Mouse (Mus musculus) heart, embryonic 10.5 days (tissue): ENCODE measurements around the gene Gm28230. TPM values are rescaled to one million over a fixed set of nuclear protein-coding genes. Genes with fewer than 3 reads are reported as not detected.
A peak's percentile ranks its signal among the peaks of the same experiment; 100 is the strongest.

Source experiments
- DNase-seq: peaks from one replicate; pipeline ENCODE4 v3.0.0-alpha.2; 2017; ENCODE audit warnings: low spot score
- H3K27ac ChIP-seq: fragments of 300-500 bp; sonication (generic); 2 replicates; pipeline ENCODE4 v1.5.1; 2016; ENCODE audit warnings: mild to moderate bottlenecking
- H3K27me3 ChIP-seq: fragments of 300-500 bp; sonication (generic); 2 replicates; pipeline ENCODE4 v1.6.1; 2016; ENCODE audit warnings: mild to moderate bottlenecking; ENCODE audit not compliant: poor library complexity, insufficient read depth, severe bottlenecking
- H3K36me3 ChIP-seq: fragments of 300-500 bp; sonication (generic); 2 replicates; pipeline ENCODE4 v1.6.1; 2016; ENCODE audit warnings: mild to moderate bottlenecking, moderate library complexity
- H3K4me1 ChIP-seq: fragments of 300-500 bp; sonication (generic); 2 replicates; pipeline ENCODE4 v1.6.1; 2016; ENCODE audit warnings: mild to moderate bottlenecking
- H3K4me3 ChIP-seq: fragments of 300-500 bp; sonication (generic); 2 replicates; pipeline ENCODE4 v1.5.1; 2016; ENCODE audit warnings: mild to moderate bottlenecking, moderate library complexity
- H3K9me3 ChIP-seq: fragments of 300-500 bp; sonication (generic); 2 replicates; pipeline ENCODE4 v1.6.1; 2016; ENCODE audit warnings: mild to moderate bottlenecking, moderate library complexity
- WGBS: fragments of 180-500 bp; shearing (Covaris S2); methylation state at CpG from one replicate; pipeline ENCODE4 v1.1.7; 2016; 5-methylcytosine and 5-hydroxymethylcytosine counted together
- polyA plus RNA-seq: library from polyadenylated mRNA; unstranded; fragments of >200 nt; fragmentation: Nextera tagmentation; extraction: Ambion mirVana; gene quantifications from 2 replicates; pipeline ENCODE4 v1.2.1, GENCODE M21; 2016

Gene Gm28230
- polyA plus RNA-seq = 0.07 and 0.35 TPM in 2 replicates

DNA sequence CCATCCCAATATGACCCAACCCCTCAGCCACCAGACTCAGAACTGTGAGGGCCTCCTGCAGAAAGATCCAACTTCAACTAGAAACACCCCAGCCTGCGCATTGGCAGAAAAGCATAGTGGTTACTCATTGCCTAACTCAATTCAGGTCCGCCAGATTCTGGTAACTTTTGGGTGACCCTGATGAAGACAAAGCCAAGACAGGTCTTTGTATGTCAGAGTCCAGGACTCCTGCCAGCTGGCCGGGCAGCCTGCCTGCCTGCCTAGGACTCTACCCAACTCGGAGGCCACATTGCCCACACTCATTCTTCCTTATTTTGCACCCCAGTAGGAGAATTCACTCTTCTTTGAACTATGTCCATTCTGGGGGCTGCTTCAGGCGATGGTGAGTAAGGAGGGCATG is at the start of gene Gm28230:
Gene Gm28230, plus strand, starts transcription at position 178 of the 400 bp plus-strand sequence.
- no peaks in the 10 kb centered on the region for H3K36me3 ChIP-seq
- peak within 1 kb of the TSS; percentile 53 for H3K4me3 ChIP-seq
- H3K9me3 ChIP-seq = no peaks in the 10 kb centered on the region
- 10% methylated on average over 5 of the region's 5 CpGs for WGBS
- peak within 1 kb of the TSS; percentile 3; the same call in 1 of the 2 replicates for H3K27ac ChIP-seq
- H3K4me1 ChIP-seq = peaks cover 14% of the 10 kb centered on the region
- peaks cover 100% of the 10 kb centered on the region for H3K27me3 ChIP-seq
- DNase-seq = no peak

DNA sequence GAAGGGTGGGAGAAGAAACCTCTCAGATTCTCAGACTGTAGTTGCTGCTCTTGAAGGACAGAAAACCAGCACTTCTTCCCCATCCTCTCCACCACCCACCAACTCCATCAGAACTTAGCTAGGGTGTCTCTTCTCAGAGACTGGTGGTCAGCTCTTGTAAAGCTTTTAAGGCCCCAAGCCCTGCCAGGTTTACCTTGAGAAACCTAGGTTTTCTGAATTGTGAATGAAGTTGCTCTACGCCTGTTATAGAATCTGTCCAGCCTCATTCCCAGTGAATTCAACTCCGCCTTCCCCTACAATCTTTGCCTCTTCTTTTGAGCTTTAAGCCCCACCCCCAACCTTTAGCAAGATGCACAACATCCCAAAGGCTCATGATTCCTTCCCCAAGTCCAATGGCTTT is 49.4 kb upstream of the Gm28230 start:
- no peaks in the 10 kb centered on the region for H3K36me3 ChIP-seq
- no peak overlapping the region for H3K4me3 ChIP-seq
- 11% methylated on average over 2 of the region's 2 CpGs for WGBS
- H3K4me1 ChIP-seq = peaks cover 39% of the 10 kb centered on the region
- H3K27ac ChIP-seq = no peak overlapping the region
- H3K9me3 ChIP-seq = no peaks in the 10 kb centered on the region
- DNase-seq = peak; percentile 71
- H3K27me3 ChIP-seq = peaks cover 100% of the 10 kb centered on the region

DNA sequence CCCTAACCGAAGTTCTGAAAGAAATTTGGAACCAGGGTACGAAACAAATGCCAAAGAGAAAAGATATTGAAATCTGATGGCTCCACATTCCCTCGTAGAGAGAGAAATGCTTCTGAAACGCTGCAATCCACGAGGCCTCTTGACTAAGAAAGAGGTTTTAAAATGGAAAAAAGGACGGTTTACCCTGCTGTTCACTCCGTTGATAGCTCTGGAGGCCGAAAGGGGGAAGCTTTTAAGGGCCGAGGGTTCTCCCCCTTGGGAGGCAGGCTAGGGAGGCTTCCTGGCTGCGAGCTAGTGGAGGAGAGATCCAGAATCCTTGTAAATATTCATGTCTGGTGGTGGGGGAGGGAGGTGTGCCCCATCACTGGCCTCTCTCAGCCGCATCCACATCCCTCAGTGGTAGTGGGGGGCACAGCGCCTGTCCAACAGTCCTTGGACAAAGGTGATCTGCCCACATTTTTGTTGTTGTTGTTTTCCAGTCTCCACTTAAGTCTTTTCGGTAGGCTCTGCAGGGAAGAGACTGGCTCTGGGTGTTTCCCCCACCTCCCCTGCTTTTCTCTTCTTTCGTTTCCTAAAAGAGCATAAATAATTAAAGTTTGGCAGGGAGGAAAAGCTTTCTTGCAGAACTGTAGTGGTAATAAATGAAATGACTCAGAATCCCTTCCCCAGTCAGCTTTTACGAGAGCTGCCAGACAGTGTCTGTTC is 47.5 kb upstream of the Gm28230 start, which contains the start of gene Hoxd11:
Gene Hoxd11, plus strand, starts transcription at position 667 of the 705 bp plus-strand sequence.
- Histone ChIP-seq H3K27ac (no peak within 1 kb of the TSS), H3K27me3 (peaks cover 100% of the 10 kb centered on the region), H3K36me3 (no peaks in the 10 kb centered on the region), H3K4me1 (peaks cover 39% of the 10 kb centered on the region), H3K9me3 (no peaks in the 10 kb centered on the region), H3K4me3 (peak within 1 kb of the TSS; percentile 38; the same call in 1 of the 2 replicates)
- WGBS = 2% methylated on average over 15 of the region's 15 CpGs
- peak; percentile 66 for DNase-seq

DNA sequence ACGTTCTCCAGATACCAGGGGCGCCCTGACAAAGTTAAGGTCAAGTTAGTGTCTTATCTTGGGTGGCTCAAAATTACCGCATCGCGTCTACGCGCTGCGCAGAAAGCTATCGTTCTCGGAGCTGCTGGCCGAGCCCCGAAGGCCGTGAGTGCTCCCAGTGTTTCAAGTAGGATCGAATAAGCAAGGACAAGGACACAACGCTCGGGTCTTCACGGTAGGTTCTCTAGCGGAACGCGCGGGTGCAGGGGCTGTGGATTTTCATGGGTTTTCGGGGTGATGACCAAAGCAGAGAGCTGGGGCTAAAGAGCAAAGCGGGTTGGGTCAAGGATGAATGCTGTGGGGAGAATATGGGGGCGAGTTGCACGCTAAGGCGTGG is 46.9 kb upstream of the Gm28230 start:
- no peak for DNase-seq
- Histone ChIP-seq H3K4me3 (peak overlapping the region; percentile 38; the same call in 1 of the 2 replicates), H3K27ac (no peak overlapping the region), H3K4me1 (peaks cover 38% of the 10 kb centered on the region), H3K27me3 (peaks cover 100% of the 10 kb centered on the region), H3K9me3 (no peaks in the 10 kb centered on the region), H3K36me3 (no peaks in the 10 kb centered on the region)
- WGBS = under 1% methylated on average over 26 of the region's 26 CpGs

DNA sequence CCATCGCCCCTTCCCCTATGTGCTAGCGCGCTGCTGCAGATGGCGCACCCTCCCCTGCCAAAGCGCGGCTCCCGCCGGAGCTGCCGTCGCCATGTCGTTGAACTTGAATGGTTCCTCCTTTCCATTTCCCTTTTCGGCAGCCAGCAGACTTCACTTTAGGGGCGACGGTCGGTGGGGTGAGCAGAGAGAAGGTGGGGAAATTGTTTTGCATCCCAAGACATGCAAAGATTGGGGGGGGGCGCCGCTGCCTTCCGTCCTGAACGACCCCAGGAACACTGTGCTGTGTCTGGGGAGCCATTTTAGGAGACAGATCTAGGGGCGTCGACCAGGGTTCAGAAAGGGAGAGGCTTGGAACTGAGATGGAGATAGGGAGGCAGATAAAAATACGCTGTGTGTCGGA is 46.5 kb upstream of the Gm28230 start:
- Histone ChIP-seq H3K36me3 (no peaks in the 10 kb centered on the region), H3K4me1 (peaks cover 35% of the 10 kb centered on the region), H3K9me3 (no peaks in the 10 kb centered on the region), H3K27me3 (peaks cover 100% of the 10 kb centered on the region), H3K4me3 (peak overlapping the region; percentile 38; the same call in 1 of the 2 replicates), H3K27ac (no peak overlapping the region)
- WGBS = under 1% methylated on average over 23 of the region's 23 CpGs
- DNase-seq = no peak

DNA sequence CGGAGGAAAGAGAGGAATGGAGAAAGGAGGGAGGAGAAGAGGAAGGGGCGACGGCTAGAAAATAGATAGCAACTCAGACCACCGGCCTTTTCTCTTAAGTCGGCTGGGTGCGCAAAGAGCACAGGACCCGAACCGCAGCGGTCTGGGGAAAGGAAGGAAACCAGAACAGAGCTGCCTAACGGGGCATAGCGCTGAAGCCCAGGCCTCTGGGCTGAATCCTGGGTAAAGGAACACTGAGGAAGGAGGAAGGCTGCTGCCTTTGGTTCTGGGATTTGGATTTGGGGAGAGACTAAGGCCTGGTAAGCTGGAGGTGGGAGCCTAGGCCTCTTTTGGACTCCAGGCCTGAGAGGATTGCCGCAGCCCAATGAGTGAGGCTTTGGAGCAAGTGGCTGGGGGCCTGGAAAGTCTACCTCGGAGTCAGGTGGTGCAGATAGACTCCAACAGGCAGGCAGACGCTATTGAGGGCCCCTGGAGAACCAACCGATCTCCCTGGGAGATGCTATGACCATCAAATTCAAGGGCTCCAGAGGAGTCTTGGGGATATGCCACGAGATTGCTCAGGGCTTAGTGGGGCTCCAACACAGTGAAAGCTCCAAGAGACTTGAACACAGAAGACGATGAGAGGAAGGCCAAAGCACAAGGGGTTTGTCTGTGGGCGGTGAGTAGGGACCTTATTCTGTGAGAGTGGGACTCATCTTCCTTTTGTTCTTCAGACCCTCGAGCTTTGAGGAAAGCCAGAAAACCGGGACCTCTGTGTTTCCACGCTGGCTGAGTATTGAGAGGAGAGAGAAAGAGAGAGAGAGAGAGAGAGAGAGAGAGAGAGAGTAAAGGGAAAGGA is 45.7 kb upstream of the Gm28230 start:
- Histone ChIP-seq H3K9me3 (no peaks in the 10 kb centered on the region), H3K36me3 (no peaks in the 10 kb centered on the region), H3K4me3 (no peak overlapping the region), H3K27me3 (peaks cover 100% of the 10 kb centered on the region), H3K4me1 (peaks cover 28% of the 10 kb centered on the region), H3K27ac (no peak overlapping the region)
- no peak for DNase-seq
- 1% methylated on average over 21 of the region's 21 CpGs for WGBS

DNA sequence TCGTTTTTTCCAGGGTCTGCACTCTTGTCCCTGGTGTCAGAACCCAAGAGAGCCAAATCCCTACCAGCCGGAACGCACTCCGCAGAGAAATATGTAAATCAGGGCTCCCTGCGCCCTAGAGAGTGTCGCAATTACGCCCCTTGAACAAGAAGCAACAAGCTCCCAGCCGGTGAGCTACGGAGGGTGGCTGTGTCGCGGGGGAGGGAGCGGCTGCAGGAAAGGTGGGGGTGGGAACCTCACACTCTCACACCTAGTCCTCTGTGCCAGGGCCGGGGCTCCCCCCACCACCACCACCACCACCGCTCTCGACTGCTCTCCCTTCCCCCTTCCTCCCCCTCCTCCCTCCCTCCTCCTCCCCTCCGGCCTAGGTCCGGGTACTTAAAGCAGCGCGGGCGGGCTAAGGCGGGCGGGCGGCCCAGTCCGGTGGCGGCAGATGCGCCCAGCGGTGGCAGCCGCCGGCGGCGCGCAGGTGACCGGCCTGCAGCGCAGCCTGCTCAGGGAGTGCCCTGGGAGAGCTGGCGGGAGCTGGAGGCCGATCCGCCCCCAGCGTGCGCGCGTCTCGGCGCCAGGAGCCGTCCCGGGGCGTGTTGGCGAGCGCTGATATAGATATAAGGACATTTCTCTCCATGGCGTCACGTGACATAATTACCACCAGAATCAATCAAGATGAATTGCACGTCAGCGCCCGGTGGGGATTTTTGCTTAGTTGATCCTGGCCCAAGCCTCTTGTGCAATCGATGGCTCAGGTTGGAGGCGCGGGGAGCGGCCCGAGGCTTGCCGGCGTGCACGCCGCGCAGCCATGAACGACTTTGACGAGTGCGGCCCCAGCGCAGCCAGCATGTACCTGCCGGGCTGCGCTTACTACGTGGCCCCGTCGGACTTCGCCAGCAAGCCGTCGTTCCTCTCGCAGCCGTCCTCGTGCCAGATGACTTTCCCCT is 44.7 kb upstream of the Gm28230 start:
- H3K36me3 ChIP-seq = no peaks in the 10 kb centered on the region
- H3K4me1 ChIP-seq = peaks cover 27% of the 10 kb centered on the region
- no peak overlapping the region for H3K27ac ChIP-seq
- no peaks in the 10 kb centered on the region for H3K9me3 ChIP-seq
- H3K27me3 ChIP-seq = peaks cover 100% of the 10 kb centered on the region
- peak overlapping the region; percentile 45 for H3K4me3 ChIP-seq
- WGBS = under 1% methylated on average over 77 of the region's 78 CpGs
- DNase-seq = no peak

DNA sequence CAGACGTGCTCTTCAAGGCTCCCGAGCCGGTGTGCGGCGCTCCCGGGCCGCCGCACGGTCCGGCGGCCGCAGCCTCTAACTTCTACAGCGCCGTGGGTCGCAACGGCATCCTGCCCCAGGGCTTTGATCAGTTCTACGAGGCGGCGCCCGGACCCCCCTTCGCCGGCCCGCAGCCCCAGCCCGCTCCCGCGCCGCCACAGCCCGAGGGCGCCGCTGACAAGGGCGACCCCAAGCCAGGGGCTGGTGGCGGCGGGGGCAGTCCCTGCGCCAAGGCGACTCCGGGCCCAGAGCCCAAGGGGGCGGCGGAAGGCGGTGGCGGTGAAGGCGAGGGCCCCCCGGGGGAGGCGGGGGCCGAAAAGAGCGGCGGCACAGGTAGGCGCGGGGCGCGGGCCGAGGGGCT is 43.7 kb upstream of the Gm28230 start:
- peaks cover 100% of the 10 kb centered on the region for H3K27me3 ChIP-seq
- WGBS = 1% methylated on average over 41 of the region's 51 CpGs
- no peaks in the 10 kb centered on the region for H3K9me3 ChIP-seq
- H3K27ac ChIP-seq = no peak overlapping the region
- no peaks in the 10 kb centered on the region for H3K36me3 ChIP-seq
- peaks cover 32% of the 10 kb centered on the region for H3K4me1 ChIP-seq
- no peak for DNase-seq
- peak overlapping the region; percentile 45 for H3K4me3 ChIP-seq

DNA sequence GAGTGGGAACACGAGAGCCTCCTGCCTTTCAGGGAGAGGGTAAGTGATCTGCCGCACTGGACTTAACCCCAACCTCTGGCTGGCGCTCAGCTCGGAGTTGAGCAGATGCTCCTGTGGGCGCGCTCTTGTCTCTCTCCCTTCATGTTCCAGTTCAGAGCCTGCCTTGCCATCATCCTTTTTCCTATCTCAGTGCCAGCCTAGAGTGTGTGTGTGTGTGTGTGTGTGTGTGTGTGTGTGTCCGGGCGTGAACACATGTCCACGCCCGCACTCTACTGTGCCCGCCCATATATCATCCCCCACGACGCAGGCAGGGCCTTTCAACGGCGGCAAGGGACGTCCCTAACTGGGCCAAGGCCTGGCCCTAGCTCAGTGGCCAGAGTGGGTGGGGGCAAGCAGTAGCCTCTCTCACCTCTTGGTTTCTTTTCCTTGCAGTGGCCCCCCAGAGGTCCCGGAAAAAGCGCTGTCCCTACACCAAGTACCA is 43.0 kb upstream of the Gm28230 start:
- Histone ChIP-seq H3K9me3 (no peaks in the 10 kb centered on the region), H3K4me3 (0 out of 2 replicates have a peak overlapping the region, but pooled peaks have one; percentile 8), H3K4me1 (peaks cover 32% of the 10 kb centered on the region), H3K27me3 (peaks cover 100% of the 10 kb centered on the region), H3K36me3 (no peaks in the 10 kb centered on the region), H3K27ac (no peak overlapping the region)
- no peak for DNase-seq
- under 1% methylated on average over 18 of the region's 18 CpGs for WGBS

DNA sequence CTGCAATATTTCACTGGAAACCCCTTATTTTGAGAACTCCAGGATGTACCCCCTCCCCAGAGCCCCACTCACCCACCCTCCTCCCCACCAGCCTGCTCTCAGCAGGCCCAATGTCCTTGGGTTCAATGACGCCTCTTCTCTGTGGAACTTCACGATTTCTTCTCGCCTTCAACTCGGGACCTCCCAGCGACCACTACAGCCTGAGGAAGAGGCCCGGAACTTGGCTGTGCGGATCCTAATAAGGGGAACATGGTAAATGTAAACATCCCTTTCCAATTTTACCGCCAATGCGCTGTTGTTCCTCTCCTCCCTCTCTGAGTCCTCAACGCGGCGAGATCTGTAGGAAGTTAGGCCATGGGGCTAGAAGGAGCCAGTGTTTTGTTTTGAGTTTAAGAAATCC is 42.4 kb upstream of the Gm28230 start:
- WGBS = 1% methylated on average over 12 of the region's 12 CpGs
- DNase-seq = no peak
- H3K27ac ChIP-seq = no peak overlapping the region
- no peak overlapping the region for H3K4me3 ChIP-seq
- H3K4me1 ChIP-seq = peaks cover 32% of the 10 kb centered on the region
- no peaks in the 10 kb centered on the region for H3K36me3 ChIP-seq
- no peaks in the 10 kb centered on the region for H3K9me3 ChIP-seq
- peaks cover 100% of the 10 kb centered on the region for H3K27me3 ChIP-seq

DNA sequence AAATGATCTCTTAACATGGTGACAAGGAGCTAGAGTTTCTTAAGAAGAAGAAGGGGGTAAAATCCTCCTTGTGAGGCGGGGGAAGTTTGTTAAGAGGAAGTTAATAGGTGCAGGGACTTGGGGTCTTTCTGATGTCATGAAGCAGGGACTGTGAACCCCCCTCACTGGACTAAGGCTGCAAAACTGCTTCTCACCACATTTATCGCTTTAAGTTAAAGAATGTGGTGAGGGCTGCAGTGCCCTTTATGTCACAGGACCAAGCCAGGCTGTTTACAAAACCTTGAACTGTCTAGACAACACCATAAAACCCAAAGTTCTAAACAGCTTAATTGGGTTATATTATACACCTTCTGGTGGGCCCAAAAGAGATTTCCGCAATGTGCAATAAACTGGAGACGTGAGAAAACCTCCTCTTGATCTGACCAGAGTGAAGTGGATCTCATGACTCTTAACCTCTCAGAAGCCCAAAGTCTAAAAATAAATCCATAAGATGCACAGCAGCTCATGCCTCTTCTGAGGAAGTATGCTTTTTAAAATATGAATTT is 41.4 kb upstream of the Gm28230 start:
- Histone ChIP-seq H3K9me3 (no peaks in the 10 kb centered on the region), H3K4me3 (no peak overlapping the region), H3K27ac (no peak overlapping the region), H3K36me3 (no peaks in the 10 kb centered on the region), H3K4me1 (peaks cover 25% of the 10 kb centered on the region), H3K27me3 (peaks cover 100% of the 10 kb centered on the region)
- DNase-seq = peak; percentile 51
- 10% methylated on average over 4 of the region's 4 CpGs for WGBS
